8 mouse cellular contexts compared by ENCODE assay signal in the genomic region with DNA sequence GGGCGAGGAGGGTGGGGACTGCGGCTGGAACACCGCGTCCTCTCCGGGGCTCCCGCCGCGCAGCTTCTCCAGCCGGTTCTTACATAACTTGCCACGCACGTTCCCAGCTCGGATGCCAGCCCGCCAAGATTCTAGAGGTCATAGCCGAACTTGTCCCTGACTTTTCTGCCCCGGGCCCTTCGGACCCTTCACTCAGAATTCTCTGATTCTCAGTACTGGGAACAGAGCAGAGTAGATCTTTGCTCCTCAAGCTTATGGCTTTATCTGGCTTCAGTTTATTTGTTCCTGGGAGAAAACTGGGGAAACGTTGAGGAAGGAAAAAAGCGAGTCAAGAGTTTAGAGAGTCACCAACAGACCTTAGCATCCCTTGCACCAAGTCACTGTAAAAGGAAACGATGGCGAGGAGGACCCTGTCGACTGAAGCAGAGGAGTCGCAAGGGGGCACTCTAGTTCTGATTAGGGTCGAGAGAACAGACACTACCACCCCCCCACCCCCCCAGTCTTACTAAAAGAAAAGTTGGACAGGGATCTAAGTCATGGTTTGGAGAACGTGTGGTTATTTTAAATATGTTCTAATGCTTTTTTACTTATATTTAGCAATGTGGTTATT. TPM values are rescaled to one million over a fixed set of nuclear protein-coding genes. Genes with fewer than 3 reads are reported as not detected.
DNase-seq lines count a peak whose midpoint lies in the region; ATAC-seq and TF ChIP-seq lines count a peak whose summit lies in the region.

No protein-coding gene starts in this region.

- H3K27ac ChIP-seq in ES-E14 (ENCODE audit: insufficient read depth, low read depth, low read length, poor library complexity, severe bottlenecking) = no peak overlapping the region
- no peak overlapping the region for H3K27ac ChIP-seq in forebrain, embryonic 16.5 days (ENCODE audit: low read length)
- 0 out of 2 replicates have a peak overlapping the region, but pooled peaks have one; percentile 42 for H3K27ac ChIP-seq in lung, embryonic 15.5 days

- 0 out of 2 replicates have a peak, but pooled peaks cover 3% of the 10 kb centered on the region for H3K27me3 ChIP-seq in forebrain, embryonic 16.5 days (replicated peaks; ENCODE audit: control insufficient read depth, insufficient read depth, low read length)
- no peaks in the 10 kb centered on the region for H3K27me3 ChIP-seq in lung, embryonic 15.5 days

- H3K9me3 ChIP-seq in ES-E14 (ENCODE audit: control insufficient read depth, insufficient read depth, low read depth, low read length) = no peaks in the 10 kb centered on the region
- H3K9me3 ChIP-seq in forebrain, embryonic 16.5 days (ENCODE audit: control insufficient read depth, low read length) = no peaks in the 10 kb centered on the region
- H3K9me3 ChIP-seq in lung, embryonic 15.5 days = no peaks in the 10 kb centered on the region

- no peak for ATAC-seq in forebrain, embryonic 16.5 days
- no peak for ATAC-seq in lung, embryonic 15.5 days (ENCODE audit: borderline replicate concordance, extremely low read depth, low FRiP score, low TSS enrichment)

- H3K9ac ChIP-seq in ES-E14 (ENCODE audit: insufficient read depth, low read depth, low read length, poor library complexity, severe bottlenecking) = peak overlapping the region; percentile 46
- peak overlapping the region; percentile 38; the same call in 1 of the 2 replicates for H3K9ac ChIP-seq in forebrain, embryonic 16.5 days (replicated peaks; ENCODE audit: low read depth, low read length)
- peak overlapping the region; percentile 20; the same call in 1 of the 2 replicates for H3K9ac ChIP-seq in lung, embryonic 15.5 days

- H3K4me2 ChIP-seq in forebrain, embryonic 16.5 days (ENCODE audit: low read length) = peak overlapping the region; percentile 100
- H3K4me2 ChIP-seq in lung, embryonic 15.5 days = peak overlapping the region; percentile 99

- peak overlapping the region; percentile 39 to 46 for H3K4me3 ChIP-seq in ES-E14 (ENCODE audit: insufficient read depth in 1 of 2, low read depth in 1 of 2, low read length in 2 of 2, poor library complexity in 1 of 2, severe bottlenecking in 1 of 2)
- peak overlapping the region; percentile 55 for H3K4me3 ChIP-seq in forebrain, embryonic 16.5 days (replicated peaks; ENCODE audit: low read length)
- peak overlapping the region; percentile 52 for H3K4me3 ChIP-seq in lung, embryonic 15.5 days

- TF ChIP-seq CTCF in brain, embryonic 14.5 days (IDR thresholded peaks at IDR 0.05; ENCODE audit: borderline replicate concordance, extremely low read depth, insufficient read depth, insufficient read length) = peak; percentile 52; the same call in 1 of the 2 replicates

- TF ChIP-seq POLR2A in brain, embryonic 14.5 days (IDR thresholded peaks at IDR 0.05; ENCODE audit: borderline replicate concordance, extremely low read depth, insufficient read depth, insufficient read length, poor library complexity, severe bottlenecking) = no peak

- peaks cover 2% of the 10 kb centered on the region; the same call in 1 of the 2 replicates for H3K36me3 ChIP-seq in ES-E14 (ENCODE audit: control insufficient read depth, insufficient read depth, low read length, poor library complexity, severe bottlenecking)
- H3K36me3 ChIP-seq in forebrain, embryonic 16.5 days (ENCODE audit: control insufficient read depth, insufficient read depth) = no peaks in the 10 kb centered on the region
- peaks cover 9% of the 10 kb centered on the region; the same call in 1 of the 2 replicates for H3K36me3 ChIP-seq in lung, embryonic 15.5 days

- in situ Hi-C loops in ES-E14 (cut with MboI; ENCODE audit: low sequenced_read_pairs in 2 of 2, unreplicated experiment in 2 of 2) = no loop called here

- WGBS in forebrain, embryonic 16.5 days = 3% methylated on average over 24 of the region's 24 CpGs
- under 1% methylated on average over 23 of the region's 24 CpGs for WGBS in lung, embryonic 15.5 days

- DNase-seq in ES-E14 (ENCODE audit: low read depth, low spot score) = no peak
- DNase-seq in brain, embryonic 14.5 days (ENCODE audit: low read depth) = peak; percentile 68
- DNase-seq in heart, postnatal 4 days = peak; percentile 87
- DNase-seq in layer of hippocampus, adult 9-10 months (ENCODE audit: low spot score) = peak; percentile 78
- DNase-seq in retina, embryonic 14.5 days (ENCODE audit: low spot score) = peak; percentile 83
- DNase-seq in yolk sac, embryonic 10.5 days (ENCODE audit: low spot score) = peak; percentile 70

- H3K4me1 ChIP-seq in ES-E14 (ENCODE audit: control insufficient read depth in 2 of 2, insufficient read depth in 2 of 2, low read length in 2 of 2, poor library complexity in 1 of 2) = peaks cover 0 to 6% of the 10 kb centered on the region in 2 experiments; a peak in 1 of 4 replicates
- H3K4me1 ChIP-seq in forebrain, embryonic 16.5 days (replicated peaks; ENCODE audit: control insufficient read depth, insufficient read depth, low read length) = peaks cover 10% of the 10 kb centered on the region
- peaks cover 18% of the 10 kb centered on the region for H3K4me1 ChIP-seq in lung, embryonic 15.5 days

TF ChIP-seq in ES-E14, 5 proteins besides CTCF, POLR2A, EP300 and RAD21:
- no peak for TF ChIP-seq MAFK (IDR thresholded peaks at IDR 0.05; ENCODE audit: insufficient read depth, low read depth, low read length)
- no peak for TF ChIP-seq ZNF384 (IDR thresholded peaks at IDR 0.05; ENCODE audit: low read depth, low read length)
- TF ChIP-seq CHD2 (IDR thresholded peaks at IDR 0.05; ENCODE audit: low read depth, low read length) = no peak
- TF ChIP-seq HCFC1 (IDR thresholded peaks at IDR 0.05; ENCODE audit: borderline replicate concordance, insufficient read depth, low read length) = no peak
- no peak for TF ChIP-seq ZC3H11A (IDR thresholded peaks at IDR 0.05; ENCODE audit: borderline replicate concordance, low read depth, low read length)

RNA-seq across cellular contexts. Expression of a gene that starts 0.9 kb away (rescaled TPM):
- 8.6 and 14.1 TPM in 2 replicates for total RNA-seq in ES-E14 (2012; rRNA removed)
- 3.7 and 3.8 TPM in 2 replicates for polyA plus RNA-seq in brain, embryonic 14.5 days (2012; rRNA removed)
- polyA plus RNA-seq in forebrain, embryonic 16.5 days (2015; fragmentation: Nextera tagmentation; extraction: Ambion mirVana) = 4.1 and 5.7 TPM in 2 replicates
- 1 to 10 TPM; 1.7 to 2.0 TPM for total RNA-seq in heart, postnatal 4 days (2021)
- polyA plus RNA-seq in lung, embryonic 15.5 days (2015; fragmentation: Nextera tagmentation; extraction: Ambion mirVana) = 4.9 and 5.2 TPM in 2 replicates

RNA-seq across cellular contexts. Expression of a gene that starts 8.9 kb away (rescaled TPM):
- total RNA-seq in ES-E14 (2012; rRNA removed) = 6.4 and 9.5 TPM in 2 replicates
- polyA plus RNA-seq in brain, embryonic 14.5 days (2012; rRNA removed) = 11.4 and 12.1 TPM in 2 replicates
- polyA plus RNA-seq in forebrain, embryonic 16.5 days (2015; fragmentation: Nextera tagmentation; extraction: Ambion mirVana) = 13.8 and 14.4 TPM in 2 replicates
- total RNA-seq in heart, postnatal 4 days (2021) = 10 to 100 TPM; 19.6 to 25.3 TPM
- polyA plus RNA-seq in lung, embryonic 15.5 days (2015; fragmentation: Nextera tagmentation; extraction: Ambion mirVana) = 69.8 and 76.9 TPM in 2 replicates

RNA-seq across cellular contexts. Expression of a gene that starts 10.8 kb away (rescaled TPM):
- 70.9 and 85.9 TPM in 2 replicates for total RNA-seq in ES-E14 (2012; rRNA removed)
- polyA plus RNA-seq in brain, embryonic 14.5 days (2012; rRNA removed) = 102 and 129 TPM in 2 replicates
- 35.6 and 35.9 TPM in 2 replicates for polyA plus RNA-seq in forebrain, embryonic 16.5 days (2015; fragmentation: Nextera tagmentation; extraction: Ambion mirVana)
- total RNA-seq in heart, postnatal 4 days (2021) = 100 to 1,000 TPM; 150 to 162 TPM
- 37.9 and 47.4 TPM in 2 replicates for polyA plus RNA-seq in lung, embryonic 15.5 days (2015; fragmentation: Nextera tagmentation; extraction: Ambion mirVana)

RNA-seq across cellular contexts. Expression of a gene that starts 11.6 kb away (rescaled TPM):
- 198 and 224 TPM in 2 replicates for total RNA-seq in ES-E14 (2012; rRNA removed)
- 148 and 152 TPM in 2 replicates for polyA plus RNA-seq in brain, embryonic 14.5 days (2012; rRNA removed)
- 243 and 277 TPM in 2 replicates for polyA plus RNA-seq in forebrain, embryonic 16.5 days (2015; fragmentation: Nextera tagmentation; extraction: Ambion mirVana)
- 100 to 1,000 TPM; 250 TPM for total RNA-seq in heart, postnatal 4 days (2021)
- 305 and 336 TPM in 2 replicates for polyA plus RNA-seq in lung, embryonic 15.5 days (2015; fragmentation: Nextera tagmentation; extraction: Ambion mirVana)

RNA-seq across cellular contexts. Expression of a gene that starts 21.6 kb away (rescaled TPM):
- 2.5 and 4.0 TPM in 2 replicates for total RNA-seq in ES-E14 (2012; rRNA removed)
- 8.6 and 9.4 TPM in 2 replicates for polyA plus RNA-seq in brain, embryonic 14.5 days (2012; rRNA removed)
- polyA plus RNA-seq in forebrain, embryonic 16.5 days (2015; fragmentation: Nextera tagmentation; extraction: Ambion mirVana) = 9.4 and 10.2 TPM in 2 replicates
- 10 to 100 TPM; 87.3 to 91.0 TPM for total RNA-seq in heart, postnatal 4 days (2021)
- polyA plus RNA-seq in lung, embryonic 15.5 days (2015; fragmentation: Nextera tagmentation; extraction: Ambion mirVana) = 11.6 and 11.9 TPM in 2 replicates
